Mouse (Mus musculus) layer of hippocampus, adult 8-10 months (tissue): ENCODE measurements around the gene 2610028H24Rik. TPM values are rescaled to one million over a fixed set of nuclear protein-coding genes. Genes with fewer than 3 reads are reported as not detected.
A peak's percentile ranks its signal among the peaks of the same experiment; 100 is the strongest.

Experiments
- DNase-seq, 2 experiments: peaks; one replicate each; pipeline ENCODE4 v3.0.0; 2022; ENCODE audit warnings: low spot score in 2 of 2
- total RNA-seq, 4 experiments: library from RNA; stranded (reverse); gene quantifications; 2 replicates each; pipeline ENCODE4 v1.2.4; 2022

2610028H24Rik gene
- total RNA-seq, 4 experiments from 2014 or later = 0.21 to 0.25 TPM; not detected in 2

- no peak for DNase-seq
These were observed 39.4 kb downstream of the 2610028H24Rik start for GRCm38 (mm10) chr10:76488265-76488664.

GRCm38 (mm10) chr10:76489205-76489604 lies 40.3 kb downstream of the 2610028H24Rik start:
- DNase-seq = no peak

- DNase-seq = no peak
These were observed 44.6 kb downstream of the 2610028H24Rik start for GRCm38 (mm10) chr10:76493527-76493926.

GRCm38 (mm10) chr10:76495501-76495900 lies 46.6 kb downstream of the 2610028H24Rik start:
- no peak for DNase-seq

- peak; percentile 17 to 19 for DNase-seq
These were observed 47.5 kb downstream of the 2610028H24Rik start for GRCm38 (mm10) chr10:76496366-76496765.

- no peak for DNase-seq
These were observed 48.6 kb downstream of the 2610028H24Rik start for GRCm38 (mm10) chr10:76497522-76497921.

GRCm38 (mm10) chr10:76504271-76504943 lies 55.5 kb downstream of the 2610028H24Rik start:
- no peak for DNase-seq

GRCm38 (mm10) chr10:76505865-76506264 lies 57.0 kb downstream of the 2610028H24Rik start:
- no peak for DNase-seq

Other genes starting within 250 kb of the 2610028H24Rik start
- gene Prmt2, start 211.2 kb upstream of the 2610028H24Rik start, total RNA-seq = 10 to 100 TPM; 63.9 to 78.1 (median 75.3) TPM
- gene S100b, start 195.2 kb upstream of the 2610028H24Rik start, total RNA-seq = 100 to 1,000 TPM; 146 to 207 (median 176) TPM
- 10 to 100 TPM; 61.0 to 72.9 (median 64.9) TPM for gene Dip2a, start 103.8 kb upstream of the 2610028H24Rik start, total RNA-seq
- gene AC141477.1, start 8.6 kb upstream of the 2610028H24Rik start, total RNA-seq = 1 to 10 TPM in 1 of 4 experiments, not detected in 3; 6.9 TPM
- gene Pcnt, start 6.3 kb upstream of the 2610028H24Rik start, total RNA-seq = 10 to 100 TPM; 21.7 to 23.6 (median 23.2) TPM
- 10 to 100 TPM; 49.6 to 54.6 (median 54.2) TPM for gene Mcm3ap, start 19.8 kb downstream of the 2610028H24Rik start, total RNA-seq
- gene Ybey, start 20.0 kb downstream of the 2610028H24Rik start, total RNA-seq = 1 to 10 TPM; 3.1 to 5.3 (median 4.5) TPM
- gene Lss, start 82.5 kb downstream of the 2610028H24Rik start, total RNA-seq = 10 to 100 TPM; 40.6 to 69.0 (median 51.1) TPM
- not detected for gene Spatc1l, start 113.2 kb downstream of the 2610028H24Rik start, total RNA-seq
- under 1 TPM in 1 of 4 experiments, not detected in 3; 0.21 TPM for gene Ftcd, start 126.6 kb downstream of the 2610028H24Rik start, total RNA-seq
- 1 to 10 TPM; 6.6 to 8.4 (median 7.7) TPM for gene Col6a2, start 174.5 kb downstream of the 2610028H24Rik start, total RNA-seq